ENCODE assay signal across 9 mouse cellular contexts in genomic region chr11:119249011-119249410, GRCm38 (mm10). TPM values are rescaled to one million over a fixed set of nuclear protein-coding genes. Genes with fewer than 3 reads are reported as not detected.
DNase-seq lines count a peak whose midpoint lies in the region; ATAC-seq and TF ChIP-seq lines count a peak whose summit lies in the region.
"Had no signal": no experiment of that assay in that cellular context is flagged by ENCODE, and none has a peak within 500 bp of the region (broad histone marks: within the 10 kb centered on the region; RNA-seq: fewer than 3 reads in every experiment).

No protein-coding gene starts in this region.

- TF ChIP-seq CTCF in CH12.LX (conservative IDR thresholded peaks at IDR 0.05 in 1 of 2, IDR thresholded peaks at IDR 0.05 in 1 of 2; ENCODE audit: low read depth in 2 of 2, low read length in 2 of 2), result peak; percentile 53 to 80; a peak in 3 of 4 replicates

- no peaks in the 10 kb centered on the region for H3K9me3 ChIP-seq in forebrain, embryonic 10.5 days
- H3K9me3 ChIP-seq in forebrain, embryonic 16.5 days (ENCODE audit: control insufficient read depth, low read length), result no peaks in the 10 kb centered on the region
- H3K9me3 ChIP-seq in CH12.LX (replicated peaks; ENCODE audit: low read length), result peaks cover 4% of the 10 kb centered on the region
- H3K9me3 ChIP-seq in lung, embryonic 15.5 days, result no peaks in the 10 kb centered on the region

- peak; percentile 63 for DNase-seq in forebrain, embryonic 10.5 days (ENCODE audit: extremely low spot score, low spot score)
- peak; percentile 73 for DNase-seq in CH12.LX (ENCODE audit: extremely low read depth)
- peak; percentile 90 for DNase-seq in cerebellum, adult 9-10 months
- peak; percentile 53 for DNase-seq in gastrocnemius, postnatal 14 days
- peak; percentile 60 to 68 for DNase-seq in kidney, adult 8-10 months
- peak; percentile 31 to 61 for DNase-seq in spleen, postnatal 10 days (ENCODE audit: low spot score in 2 of 2)

- H3K4me3 ChIP-seq in forebrain, embryonic 10.5 days, result no peak overlapping the region
- no peak overlapping the region for H3K4me3 ChIP-seq in forebrain, embryonic 16.5 days (replicated peaks; ENCODE audit: low read length)
- no peak overlapping the region for H3K4me3 ChIP-seq in CH12.LX (replicated peaks in 1 of 3; ENCODE audit: low read depth in 2 of 3, low read length in 2 of 3, poor library complexity in 1 of 3)
- H3K4me3 ChIP-seq in lung, embryonic 15.5 days, result no peak overlapping the region

- H3K4me2 ChIP-seq in forebrain, embryonic 16.5 days (ENCODE audit: low read length), result no peak overlapping the region
- H3K4me2 ChIP-seq in CH12.LX (ENCODE audit: insufficient read depth, low read depth, poor library complexity, severe bottlenecking), result no peak overlapping the region
- H3K4me2 ChIP-seq in lung, embryonic 15.5 days, result no peak overlapping the region

- H3K79me2 ChIP-seq in CH12.LX (replicated peaks; ENCODE audit: control insufficient read depth, extremely low read depth, insufficient read depth, poor library complexity, severe bottlenecking), result no peaks in the 10 kb centered on the region

- WGBS in forebrain, embryonic 10.5 days, result 43% methylated on average over 6 of the region's 6 CpGs
- 35% methylated on average over 6 of the region's 6 CpGs for WGBS in forebrain, embryonic 16.5 days
- WGBS in lung, embryonic 15.5 days, result 21% methylated on average over 6 of the region's 6 CpGs

- dilution Hi-C loops in CH12.LX (cut with MboI; ENCODE audit: extremely low pct_ligation_motif_present, extremely low pct_unique_long_range_greater_than_20kb, low sequenced_read_pairs), result no loop called here

- no peak for ATAC-seq in forebrain, embryonic 16.5 days
- ATAC-seq in lung, embryonic 15.5 days (ENCODE audit: borderline replicate concordance, extremely low read depth, low FRiP score, low TSS enrichment), result peak; percentile 74

- TF ChIP-seq RAD21 in CH12.LX (IDR thresholded peaks at IDR 0.05; ENCODE audit: low read depth, low read length), result peak; percentile 39

- H3K4me1 ChIP-seq in forebrain, embryonic 10.5 days, result peaks cover 39% of the 10 kb centered on the region
- H3K4me1 ChIP-seq in forebrain, embryonic 16.5 days (replicated peaks; ENCODE audit: control insufficient read depth, insufficient read depth, low read length), result peaks cover 9% of the 10 kb centered on the region
- H3K4me1 ChIP-seq in CH12.LX (ENCODE audit: control insufficient read depth in 1 of 2, insufficient read depth in 2 of 2), result peaks cover 3 to 4% of the 10 kb centered on the region in 2 experiments; a peak in 3 of 4 replicates
- peaks cover 10% of the 10 kb centered on the region; the same call in 1 of the 2 replicates for H3K4me1 ChIP-seq in lung, embryonic 15.5 days

- H3K9ac ChIP-seq in forebrain, embryonic 16.5 days (replicated peaks; ENCODE audit: low read depth, low read length), result no peak overlapping the region
- no peak overlapping the region for H3K9ac ChIP-seq in CH12.LX (ENCODE audit: insufficient read depth, low read depth)
- H3K9ac ChIP-seq in lung, embryonic 15.5 days, result no peak overlapping the region

- no peak for TF ChIP-seq POLR2A in CH12.LX (IDR thresholded peaks at IDR 0.05; ENCODE audit: low read depth, low read length)

- in situ Hi-C loops in CH12.LX (cut with MboI; ENCODE audit: low pct_ligation_motif_present, low pct_unique_long_range_greater_than_20kb, low sequenced_read_pairs), result loop anchor here (5.0 kb wide), 1 partner anchor 52 kb away; no protein-coding TSS in a partner anchor

- TF ChIP-seq EP300 in CH12.LX (IDR thresholded peaks at IDR 0.05; ENCODE audit: low read length), result no peak

- H3K27ac ChIP-seq in forebrain, embryonic 10.5 days, result no peak overlapping the region
- no peak overlapping the region for H3K27ac ChIP-seq in forebrain, embryonic 16.5 days (ENCODE audit: low read length)
- H3K27ac ChIP-seq in CH12.LX (ENCODE audit: insufficient read depth, low read depth), result no peak overlapping the region
- H3K27ac ChIP-seq in lung, embryonic 15.5 days, result no peak overlapping the region
- H3K27ac ChIP-seq: macrophage had no signal

- intact Hi-C loops in gastrocnemius, postnatal 14 days (cut with DNase I; ENCODE audit: low total_unique reads), result loop anchor here (5.0 kb wide), 1 partner anchor 42 kb away; no protein-coding TSS in a partner anchor

- peaks cover 24% of the 10 kb centered on the region for H3K36me3 ChIP-seq in forebrain, embryonic 10.5 days (replicated peaks)
- H3K36me3 ChIP-seq in forebrain, embryonic 16.5 days (ENCODE audit: control insufficient read depth, insufficient read depth), result no peaks in the 10 kb centered on the region; the same call in 1 of the 2 replicates
- H3K36me3 ChIP-seq in CH12.LX (replicated peaks in 1 of 2; ENCODE audit: control insufficient read depth in 1 of 2, insufficient read depth in 1 of 2, low read length in 1 of 2), result no peaks in the 10 kb centered on the region
- no peaks in the 10 kb centered on the region for H3K36me3 ChIP-seq in lung, embryonic 15.5 days

- peaks cover 24% of the 10 kb centered on the region for H3K27me3 ChIP-seq in forebrain, embryonic 10.5 days (ENCODE audit: poor library complexity, severe bottlenecking)
- no peaks in the 10 kb centered on the region for H3K27me3 ChIP-seq in forebrain, embryonic 16.5 days (replicated peaks; ENCODE audit: control insufficient read depth, insufficient read depth, low read length)
- peaks cover 67% of the 10 kb centered on the region for H3K27me3 ChIP-seq in CH12.LX (replicated peaks)
- H3K27me3 ChIP-seq in lung, embryonic 15.5 days, result peaks cover 8% of the 10 kb centered on the region; the same call in 1 of the 2 replicates

TF ChIP-seq in CH12.LX, 34 proteins besides CTCF, POLR2A, EP300 and RAD21:
- no peak for TF ChIP-seq JUND (conservative IDR thresholded peaks at IDR 0.05; ENCODE audit: low read depth, low read length)
- TF ChIP-seq SMC3 (IDR thresholded peaks at IDR 0.05; ENCODE audit: low read depth, low read length), result peak; percentile 63
- no peak for TF ChIP-seq UBTF (IDR thresholded peaks at IDR 0.05; ENCODE audit: low read depth, low read length)
TF ChIP-seq in CH12.LX: peak in this region for 1.

RNA-seq across cellular contexts. Expression of gene Gaa, which starts 18.7 kb away (rescaled TPM):
- polyA plus RNA-seq in forebrain, embryonic 10.5 days (2016; fragmentation: Nextera tagmentation; extraction: Ambion mirVana), result 27.5 and 28.4 TPM in 2 replicates
- 59.8 and 69.7 TPM in 2 replicates for polyA plus RNA-seq in forebrain, embryonic 16.5 days (2015; fragmentation: Nextera tagmentation; extraction: Ambion mirVana)
- total RNA-seq in CH12.LX (2012; rRNA removed) (80.8 and 105 TPM in 2 replicates), CH12.LX (2014; rRNA removed) (19.6 and 19.8 TPM in 2 replicates)
- polyA plus RNA-seq in CH12.LX (2012; ENCODE audit: insufficient read length, low read depth), result 91.0 and 93.2 TPM in 2 replicates
- 10 to 100 TPM; 79.1 to 81.6 TPM for total RNA-seq in gastrocnemius, postnatal 14 days (2021)
- 61.5 and 66.1 TPM in 2 replicates for polyA plus RNA-seq in lung, embryonic 15.5 days (2015; fragmentation: Nextera tagmentation; extraction: Ambion mirVana)

RNA-seq across cellular contexts. Expression of gene Ccdc40, which starts 20.6 kb away (rescaled TPM):
- polyA plus RNA-seq in forebrain, embryonic 10.5 days (2016; fragmentation: Nextera tagmentation; extraction: Ambion mirVana), result 23.1 and 23.6 TPM in 2 replicates
- 11.5 and 14.1 TPM in 2 replicates for polyA plus RNA-seq in forebrain, embryonic 16.5 days (2015; fragmentation: Nextera tagmentation; extraction: Ambion mirVana)
- total RNA-seq in CH12.LX (2012; rRNA removed), result 0.80 and 1.3 TPM in 2 replicates
- 0.82 and 0.97 TPM in 2 replicates for total RNA-seq in CH12.LX (2014; rRNA removed)
- 1.2 and 1.4 TPM in 2 replicates for polyA plus RNA-seq in CH12.LX (2012; ENCODE audit: insufficient read length, low read depth)
- not detected for total RNA-seq in gastrocnemius, postnatal 14 days (2021)
- 4.9 and 5.7 TPM in 2 replicates for polyA plus RNA-seq in lung, embryonic 15.5 days (2015; fragmentation: Nextera tagmentation; extraction: Ambion mirVana)

RNA-seq across cellular contexts. Expression of gene Tbc1d16, which starts 20.7 kb away (rescaled TPM):
- polyA plus RNA-seq in forebrain, embryonic 10.5 days (2016; fragmentation: Nextera tagmentation; extraction: Ambion mirVana), result 22.5 and 22.7 TPM in 2 replicates
- polyA plus RNA-seq in forebrain, embryonic 16.5 days (2015; fragmentation: Nextera tagmentation; extraction: Ambion mirVana), result 52.3 and 54.6 TPM in 2 replicates
- total RNA-seq in CH12.LX (2012; rRNA removed), result 9.4 and 15.9 TPM in 2 replicates
- 0.65 and 0.79 TPM in 2 replicates for total RNA-seq in CH12.LX (2014; rRNA removed)
- polyA plus RNA-seq in CH12.LX (2012; ENCODE audit: insufficient read length, low read depth), result 2.4 and 2.7 TPM in 2 replicates
- total RNA-seq in gastrocnemius, postnatal 14 days (2021), result 10 to 100 TPM; 14.3 to 18.5 TPM
- polyA plus RNA-seq in lung, embryonic 15.5 days (2015; fragmentation: Nextera tagmentation; extraction: Ambion mirVana), result 19.9 and 20.9 TPM in 2 replicates

RNA-seq across cellular contexts. Expression of gene Eif4a3, which starts 50.9 kb away (rescaled TPM):
- polyA plus RNA-seq in forebrain, embryonic 10.5 days (2016; fragmentation: Nextera tagmentation; extraction: Ambion mirVana), result 511 and 516 TPM in 2 replicates
- polyA plus RNA-seq in forebrain, embryonic 16.5 days (2015; fragmentation: Nextera tagmentation; extraction: Ambion mirVana), result 271 and 273 TPM in 2 replicates
- 402 and 538 TPM in 2 replicates for total RNA-seq in CH12.LX (2012; rRNA removed)
- 400 and 449 TPM in 2 replicates for total RNA-seq in CH12.LX (2014; rRNA removed)
- 554 and 605 TPM in 2 replicates for polyA plus RNA-seq in CH12.LX (2012; ENCODE audit: insufficient read length, low read depth)
- 10 to 100 TPM; 43.8 to 52.4 TPM for total RNA-seq in gastrocnemius, postnatal 14 days (2021)
- polyA plus RNA-seq in lung, embryonic 15.5 days (2015; fragmentation: Nextera tagmentation; extraction: Ambion mirVana), result 369 and 387 TPM in 2 replicates

RNA-seq across cellular contexts. Expression of gene Card14, which starts 58.6 kb away (rescaled TPM):
- polyA plus RNA-seq in forebrain, embryonic 10.5 days (2016; fragmentation: Nextera tagmentation; extraction: Ambion mirVana), result 0.04 TPM in 1 of 2 replicates, not detected in the other
- polyA plus RNA-seq in forebrain, embryonic 16.5 days (2015; fragmentation: Nextera tagmentation; extraction: Ambion mirVana), result 0.13 and 0.40 TPM in 2 replicates
- total RNA-seq in CH12.LX (2012; rRNA removed) (0.63 and 1.1 TPM in 2 replicates), CH12.LX (2014; rRNA removed) (not detected in 2 replicates)
- 0.16 TPM in 1 of 2 replicates, not detected in the other for polyA plus RNA-seq in CH12.LX (2012; ENCODE audit: insufficient read length, low read depth)
- 1 to 10 TPM in 1 of 2 experiments, under 1 TPM in 1; 0.64 to 1.3 TPM for total RNA-seq in gastrocnemius, postnatal 14 days (2021)
- polyA plus RNA-seq in lung, embryonic 15.5 days (2015; fragmentation: Nextera tagmentation; extraction: Ambion mirVana), result 0.05 and 0.09 TPM in 2 replicates
